Mouse (Mus musculus) stomach, embryonic 15.5 days (tissue): ENCODE measurements around the gene Rsph9. TPM values are rescaled to one million over a fixed set of nuclear protein-coding genes. Genes with fewer than 3 reads are reported as not detected.

Source experiments
- ATAC-seq: fragments of 200-750 bp; cut with Nextera tagmentation; 2 replicates; pipeline ENCODE4 v1.8.0; 2017; ENCODE audit warnings: low read depth, moderate number of reproducible peaks, moderate TSS enrichment; ENCODE audit not compliant: insufficient read depth, low FRiP score
- H3K27ac ChIP-seq: fragments of 300-500 bp; sonication (generic); 2 replicates; pipeline ENCODE4 v1.5.1; 2015; ENCODE audit warnings: mild to moderate bottlenecking, inconsistent platforms
- H3K27me3 ChIP-seq: fragments of 300-500 bp; sonication (generic); replicated peaks from 2 replicates; pipeline ENCODE4 v1.6.1; 2015; ENCODE audit warnings: inconsistent platforms
- H3K36me3 ChIP-seq: fragments of 300-500 bp; sonication (generic); 2 replicates; pipeline ENCODE4 v1.6.1; 2015; ENCODE audit warnings: inconsistent platforms
- H3K4me1 ChIP-seq: fragments of 300-500 bp; sonication (generic); 2 replicates; pipeline ENCODE4 v1.6.1; 2015; ENCODE audit warnings: inconsistent platforms
- H3K4me2 ChIP-seq: fragments of 300-500 bp; sonication (generic); 2 replicates; pipeline ENCODE4 v1.6.1; 2015; ENCODE audit warnings: mild to moderate bottlenecking, inconsistent platforms
- H3K4me3 ChIP-seq: fragments of 300-500 bp; sonication (generic); replicated peaks from 2 replicates; pipeline ENCODE4 v1.5.1; 2015; ENCODE audit warnings: inconsistent platforms
- H3K9ac ChIP-seq: fragments of 300-500 bp; sonication (generic); 2 replicates; pipeline ENCODE4 v1.6.1; 2015; ENCODE audit warnings: inconsistent platforms
- H3K9me3 ChIP-seq: fragments of 300-500 bp; sonication (generic); 2 replicates; pipeline ENCODE4 v1.6.1; 2016; ENCODE audit warnings: inconsistent platforms
- WGBS: fragments of 180-500 bp; shearing (Covaris S2); methylation state at CpG from one replicate; pipeline ENCODE4 v1.1.7; 2015; 5-methylcytosine and 5-hydroxymethylcytosine counted together
- polyA plus RNA-seq: library from polyadenylated mRNA; unstranded; fragments of >200 nt; fragmentation: Nextera tagmentation; extraction: Ambion mirVana; gene quantifications from 2 replicates; pipeline ENCODE4 v1.2.1, GENCODE M21; 2015

The Rsph9 gene
- polyA plus RNA-seq, 1 experiment from 2014 or later: 8.7 TPM

- peaks cover 21% of the 10 kb centered on the region for H3K4me1 ChIP-seq
- H3K36me3 ChIP-seq: peaks cover 36% of the 10 kb centered on the region
- H3K9me3 ChIP-seq: no peaks in the 10 kb centered on the region
- H3K4me2 ChIP-seq: peak overlapping the region; percentile 86
- WGBS: 79% methylated on average over 7 of the region's 7 CpGs
- no peaks in the 10 kb centered on the region for H3K27me3 ChIP-seq
- H3K4me3 ChIP-seq: no peak overlapping the region
- H3K9ac ChIP-seq: no peak overlapping the region
- ATAC-seq: no peak
- peak overlapping the region; percentile 41; the same call in 1 of the 2 replicates for H3K27ac ChIP-seq
Measured at GRCm38 (mm10) chr17:46162551-46162950, 18.5 kb upstream of the Rsph9 start.

- H3K4me2 ChIP-seq: peak overlapping the region; percentile 86
- ATAC-seq: no peak
- H3K4me1 ChIP-seq: peaks cover 21% of the 10 kb centered on the region
- H3K9me3 ChIP-seq: no peaks in the 10 kb centered on the region
- H3K4me3 ChIP-seq: peak overlapping the region; percentile 75
- H3K36me3 ChIP-seq: peaks cover 28% of the 10 kb centered on the region
- H3K9ac ChIP-seq: peak overlapping the region; percentile 73
- WGBS: 46% methylated on average over 9 of the region's 9 CpGs
- H3K27ac ChIP-seq: peak overlapping the region; percentile 86
- H3K27me3 ChIP-seq: no peaks in the 10 kb centered on the region
Measured at GRCm38 (mm10) chr17:46161710-46162109, 17.7 kb upstream of the Rsph9 start.

GRCm38 (mm10) chr17:46161179-46161578, 17.2 kb upstream of the Rsph9 start:
- H3K9ac ChIP-seq: peak overlapping the region; percentile 73
- peak overlapping the region; percentile 75 for H3K4me3 ChIP-seq
- no peak for ATAC-seq

GRCm38 (mm10) chr17:46160686-46161085, 16.7 kb upstream of the Rsph9 start, which contains the start of gene Gtpbp2:
TSS of gene Gtpbp2 (plus strand) at chr17:46161032.
- 0% methylated on average over 23 of the region's 23 CpGs for WGBS
- Histone ChIP-seq H3K4me1 (peaks cover 21% of the 10 kb centered on the region), H3K27me3 (no peaks in the 10 kb centered on the region), H3K9me3 (no peaks in the 10 kb centered on the region), H3K27ac (peak within 1 kb of the TSS; percentile 93), H3K4me3 (peak within 1 kb of the TSS; percentile 75), H3K36me3 (peaks cover 18% of the 10 kb centered on the region), H3K9ac (peak within 1 kb of the TSS; percentile 73), H3K4me2 (peak within 1 kb of the TSS; percentile 86)
- peak; percentile 91 for ATAC-seq

More at GRCm38 (mm10) chr17:46161179-46161578, 17.2 kb upstream of the Rsph9 start:
- Histone ChIP-seq H3K27ac (peak overlapping the region; percentile 86), H3K4me2 (peak overlapping the region; percentile 86), H3K9me3 (no peaks in the 10 kb centered on the region), H3K27me3 (no peaks in the 10 kb centered on the region), H3K4me1 (peaks cover 21% of the 10 kb centered on the region), H3K36me3 (peaks cover 23% of the 10 kb centered on the region)
- WGBS: 0% methylated on average over 19 of the region's 19 CpGs

- H3K9ac ChIP-seq: peak overlapping the region; percentile 38
Measured at GRCm38 (mm10) chr17:46160090-46160662, 16.2 kb upstream of the Rsph9 start.

GRCm38 (mm10) chr17:46159236-46159635, 15.2 kb upstream of the Rsph9 start:
- WGBS: 58% methylated on average over 2 of the region's 2 CpGs
- H3K27me3 ChIP-seq: no peaks in the 10 kb centered on the region
- peak overlapping the region; percentile 93 for H3K27ac ChIP-seq
- no peaks in the 10 kb centered on the region for H3K9me3 ChIP-seq
- H3K36me3 ChIP-seq: peaks cover 5% of the 10 kb centered on the region
- no peak; the same call in 1 of the 2 replicates for ATAC-seq
- no peak overlapping the region for H3K9ac ChIP-seq
- peak overlapping the region; percentile 86; the same call in 1 of the 2 replicates for H3K4me2 ChIP-seq
- H3K4me3 ChIP-seq: peak overlapping the region; percentile 75
- H3K4me1 ChIP-seq: peaks cover 21% of the 10 kb centered on the region

More at GRCm38 (mm10) chr17:46160090-46160662, 16.2 kb upstream of the Rsph9 start:
- Histone ChIP-seq H3K4me3 (peak overlapping the region; percentile 75), H3K9me3 (no peaks in the 10 kb centered on the region), H3K27ac (peak overlapping the region; percentile 93), H3K27me3 (no peaks in the 10 kb centered on the region), H3K4me2 (peak overlapping the region; percentile 86), H3K4me1 (peaks cover 21% of the 10 kb centered on the region), H3K36me3 (peaks cover 12% of the 10 kb centered on the region)
- whole genome bisulfite sequencing: under 1% methylated on average over 16 of the region's 16 CpGs
- ATAC-seq: peak; percentile 68

- Histone ChIP-seq H3K36me3 (no peaks in the 10 kb centered on the region), H3K9ac (no peak overlapping the region), H3K9me3 (no peaks in the 10 kb centered on the region), H3K27ac (no peak overlapping the region), H3K4me3 (no peak overlapping the region), H3K27me3 (no peaks in the 10 kb centered on the region), H3K4me1 (peaks cover 17% of the 10 kb centered on the region), H3K4me2 (no peak overlapping the region)
- no peak for ATAC-seq
- WGBS: 92% methylated on average over 8 of the region's 8 CpGs
Measured at GRCm38 (mm10) chr17:46157131-46157530, 13.1 kb upstream of the Rsph9 start.

GRCm38 (mm10) chr17:46156680-46157079, 12.7 kb upstream of the Rsph9 start:
- Histone ChIP-seq H3K9me3 (no peaks in the 10 kb centered on the region), H3K4me2 (no peak overlapping the region), H3K36me3 (no peaks in the 10 kb centered on the region), H3K27me3 (no peaks in the 10 kb centered on the region), H3K4me3 (no peak overlapping the region), H3K9ac (no peak overlapping the region), H3K4me1 (peaks cover 13% of the 10 kb centered on the region), H3K27ac (no peak overlapping the region)
- ATAC-seq: no peak
- 78% methylated on average over 5 of the region's 5 CpGs for WGBS

- Histone ChIP-seq H3K27me3 (no peaks in the 10 kb centered on the region), H3K4me2 (no peak overlapping the region), H3K4me3 (no peak overlapping the region), H3K9me3 (no peaks in the 10 kb centered on the region), H3K4me1 (peaks cover 13% of the 10 kb centered on the region; the same call in 1 of the 2 replicates), H3K27ac (no peak overlapping the region), H3K9ac (no peak overlapping the region), H3K36me3 (no peaks in the 10 kb centered on the region)
- no peak for ATAC-seq
- WGBS: 92% methylated on average over 3 of the region's 3 CpGs
Measured at GRCm38 (mm10) chr17:46154336-46154735, 10.3 kb upstream of the Rsph9 start.

- peak within 1 kb of the TSS; percentile 43 for H3K9ac ChIP-seq
- peak within 1 kb of the TSS; percentile 61 for H3K4me3 ChIP-seq
- H3K4me2 ChIP-seq: peak within 1 kb of the TSS; percentile 85
- H3K27ac ChIP-seq: peak within 1 kb of the TSS; percentile 76
- no peaks in the 10 kb centered on the region for H3K27me3 ChIP-seq
- peaks cover 4% of the 10 kb centered on the region; the same call in 1 of the 2 replicates for H3K36me3 ChIP-seq
- peaks cover 10% of the 10 kb centered on the region; the same call in 1 of the 2 replicates for H3K4me1 ChIP-seq
- 4% methylated on average over 33 of the region's 33 CpGs for WGBS
- ATAC-seq: peak; percentile 91
- no peaks in the 10 kb centered on the region for H3K9me3 ChIP-seq
Measured at GRCm38 (mm10) chr17:46152847-46153782, 9.1 kb upstream of the Rsph9 start, which contains the start of gene Mad2l1bp. TSS of gene Mad2l1bp (minus strand) at chr17:46153553.

- 85% methylated on average over 3 of the region's 3 CpGs for WGBS
- no peak overlapping the region for H3K4me2 ChIP-seq
- peaks cover 11% of the 10 kb centered on the region for H3K4me1 ChIP-seq
- no peak overlapping the region for H3K9ac ChIP-seq
- no peak overlapping the region for H3K27ac ChIP-seq
- no peaks in the 10 kb centered on the region for H3K27me3 ChIP-seq
- ATAC-seq: no peak
- no peaks in the 10 kb centered on the region for H3K9me3 ChIP-seq
- no peak overlapping the region for H3K4me3 ChIP-seq
- H3K36me3 ChIP-seq: no peaks in the 10 kb centered on the region
Measured at GRCm38 (mm10) chr17:46139872-46140271, 4.1 kb downstream of the Rsph9 start.
